Mouse (Mus musculus): Measurements from ENCODE around the gene Mtus2. TPM values are rescaled to one million over a fixed set of nuclear protein-coding genes. Genes with fewer than 3 reads are reported as not detected.

The Mtus2 gene
- total and polyA plus RNA-seq, 2 experiments from 2014 or later, result 33.6 to 40.4 TPM

DNA sequence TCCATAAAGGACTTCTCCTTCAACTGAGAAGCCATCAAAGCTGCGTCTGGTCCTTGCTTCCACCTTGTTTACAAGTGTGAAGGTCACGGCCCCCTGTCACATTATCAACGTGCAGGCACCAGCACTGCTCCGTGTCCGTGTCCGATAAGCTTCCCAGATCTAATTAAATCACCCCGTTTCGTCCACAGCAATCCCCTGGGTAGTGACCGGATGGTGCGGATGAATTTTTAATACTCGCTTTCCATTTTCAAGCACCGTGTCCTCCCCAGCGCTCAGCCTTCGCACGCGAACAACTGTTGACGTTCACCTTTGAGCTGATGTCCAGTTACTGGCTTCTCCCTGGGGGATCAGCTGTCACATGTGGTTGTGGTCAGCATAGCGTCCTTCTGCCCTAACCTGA lies 276.6 kb downstream of the Mtus2 start:
- WGBS, result 83% methylated on average over 18 of the region's 18 CpGs
- no peaks in the 10 kb centered on the region for H3K4me1 ChIP-seq (ENCODE audit: insufficient read depth, low read length)

DNA sequence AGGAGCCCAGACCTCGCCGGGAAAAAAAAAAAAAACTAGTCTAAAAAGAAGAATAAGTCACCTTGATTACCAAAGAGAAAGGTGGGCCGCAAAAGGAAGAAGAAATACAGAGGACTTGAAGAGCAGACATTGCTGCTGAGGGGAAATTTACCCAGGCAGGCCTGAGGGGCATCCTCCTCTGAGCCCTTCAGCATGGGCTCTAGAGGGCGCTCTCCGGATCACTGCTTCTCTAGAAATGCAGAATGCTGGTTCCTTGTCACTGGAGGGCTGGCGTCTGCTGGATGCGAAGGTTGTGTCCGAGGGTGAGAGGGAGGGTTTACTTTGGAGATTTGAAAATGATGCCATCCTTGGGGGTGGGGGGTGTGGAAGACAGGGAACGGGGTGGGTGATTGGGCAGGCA lies 279.5 kb downstream of the Mtus2 start:
- WGBS, result 52% methylated on average over 9 of the region's 9 CpGs
- H3K27me3 ChIP-seq (ENCODE audit: insufficient read depth, low read length), result no peaks in the 10 kb centered on the region
- no peaks in the 10 kb centered on the region for H3K9me3 ChIP-seq (ENCODE audit: low read length)
- peak; percentile 53 for TF ChIP-seq CTCF (IDR thresholded peaks at IDR 0.05; ENCODE audit: low read depth)
- DNase-seq (ENCODE audit: low spot score) (peak; percentile 35), ATAC-seq (no peak)
- no peaks in the 10 kb centered on the region for H3K4me1 ChIP-seq (ENCODE audit: insufficient read depth, low read length)
- no peak overlapping the region for H3K27ac ChIP-seq
- H3K4me2 ChIP-seq (ENCODE audit: low read depth, low read length), result no peak overlapping the region
- H3K36me3 ChIP-seq (ENCODE audit: insufficient read depth, low read length), result no peaks in the 10 kb centered on the region
- H3K9ac ChIP-seq (replicated peaks; ENCODE audit: low read length), result no peak overlapping the region
- no peak overlapping the region for H3K4me3 ChIP-seq (ENCODE audit: low read length)

More for the DNA sequence above, 276.6 kb downstream of the Mtus2 start:
- no peak for ATAC-seq
- H3K9me3 ChIP-seq (ENCODE audit: low read length), result no peaks in the 10 kb centered on the region
- no peaks in the 10 kb centered on the region for H3K27me3 ChIP-seq (ENCODE audit: insufficient read depth, low read length)
- TF ChIP-seq CTCF (IDR thresholded peaks at IDR 0.05; ENCODE audit: low read depth), result no peak
- H3K36me3 ChIP-seq (ENCODE audit: insufficient read depth, low read length), result no peaks in the 10 kb centered on the region
- H3K9ac ChIP-seq (replicated peaks; ENCODE audit: low read length), result no peak overlapping the region
- H3K4me2 ChIP-seq (ENCODE audit: low read depth, low read length), result no peak overlapping the region
- H3K27ac ChIP-seq, result no peak overlapping the region
- no peak overlapping the region for H3K4me3 ChIP-seq (ENCODE audit: low read length)
- DNase-seq (ENCODE audit: low spot score), result no peak

- no peaks in the 10 kb centered on the region for H3K9me3 ChIP-seq (ENCODE audit: low read length)
- peak; percentile 93 for TF ChIP-seq CTCF (IDR thresholded peaks at IDR 0.05; ENCODE audit: low read depth)
- no peaks in the 10 kb centered on the region for H3K4me1 ChIP-seq (ENCODE audit: insufficient read depth, low read length)
- ATAC-seq, result peak; percentile 63
- H3K4me3 ChIP-seq (ENCODE audit: low read length), result no peak overlapping the region
- no peak overlapping the region for H3K9ac ChIP-seq (replicated peaks; ENCODE audit: low read length)
- no peak overlapping the region for H3K4me2 ChIP-seq (ENCODE audit: low read depth, low read length)
- no peak overlapping the region for H3K27ac ChIP-seq
- no peaks in the 10 kb centered on the region for H3K27me3 ChIP-seq (ENCODE audit: insufficient read depth, low read length)
- DNase-seq (ENCODE audit: low spot score), result peak; percentile 87
- H3K36me3 ChIP-seq (ENCODE audit: insufficient read depth, low read length), result no peaks in the 10 kb centered on the region
Measured at GRCm38 (mm10) chr5:148239067-148239466, 281.9 kb downstream of the Mtus2 start.

- no peaks in the 10 kb centered on the region for H3K36me3 ChIP-seq (ENCODE audit: insufficient read depth, low read length)
- TF ChIP-seq CTCF (IDR thresholded peaks at IDR 0.05; ENCODE audit: low read depth), result no peak
- no peak for ATAC-seq
Measured at GRCm38 (mm10) chr5:148239757-148240156, 282.6 kb downstream of the Mtus2 start.

DNA sequence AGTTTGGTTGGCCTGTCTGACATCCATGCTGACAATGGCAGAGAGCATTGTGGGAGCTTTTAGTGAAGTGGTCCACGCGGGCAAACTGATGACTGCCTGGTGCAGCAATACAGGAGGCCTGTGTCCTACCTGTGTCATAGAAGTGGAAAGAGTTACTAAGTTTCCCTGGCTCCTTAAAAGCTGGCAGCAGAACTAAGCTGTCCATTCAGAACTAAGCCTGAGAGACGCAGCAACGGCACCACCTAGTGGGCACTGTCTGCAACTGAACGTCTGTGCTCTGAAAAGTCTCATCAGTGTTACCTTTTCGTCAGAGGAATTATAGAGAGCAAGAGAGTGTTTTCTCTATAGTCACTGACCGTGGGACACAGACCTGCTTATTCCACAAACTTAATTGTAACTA lies 284.8 kb downstream of the Mtus2 start:
- ATAC-seq (peak; percentile 66), DNase-seq (ENCODE audit: low spot score) (peak; percentile 90)
- Histone ChIP-seq H3K9ac (replicated peaks; ENCODE audit: low read length) (no peak overlapping the region), H3K4me1 (ENCODE audit: insufficient read depth, low read length) (no peaks in the 10 kb centered on the region), H3K4me2 (ENCODE audit: low read depth, low read length) (no peak overlapping the region), H3K4me3 (ENCODE audit: low read length) (no peak overlapping the region), H3K9me3 (ENCODE audit: low read length) (no peaks in the 10 kb centered on the region), H3K27me3 (ENCODE audit: insufficient read depth, low read length) (no peaks in the 10 kb centered on the region), H3K27ac (no peak overlapping the region), H3K36me3 (ENCODE audit: insufficient read depth, low read length) (no peaks in the 10 kb centered on the region)
- peak; percentile 98 for TF ChIP-seq CTCF (IDR thresholded peaks at IDR 0.05; ENCODE audit: low read depth)
- 8% methylated on average over 7 of the region's 7 CpGs for WGBS

More at GRCm38 (mm10) chr5:148239757-148240156, 282.6 kb downstream of the Mtus2 start:
- Histone ChIP-seq H3K9me3 (ENCODE audit: low read length) (no peaks in the 10 kb centered on the region), H3K4me2 (ENCODE audit: low read depth, low read length) (no peak overlapping the region), H3K4me1 (ENCODE audit: insufficient read depth, low read length) (no peaks in the 10 kb centered on the region), H3K4me3 (ENCODE audit: low read length) (no peak overlapping the region), H3K27ac (no peak overlapping the region), H3K9ac (replicated peaks; ENCODE audit: low read length) (no peak overlapping the region), H3K27me3 (ENCODE audit: insufficient read depth, low read length) (no peaks in the 10 kb centered on the region)
- no peak for DNase-seq (ENCODE audit: low spot score)
- 20% methylated on average over 2 of the region's 2 CpGs for WGBS

GRCm38 (mm10) chr5:148244471-148244870 lies 287.4 kb downstream of the Mtus2 start:
- Histone ChIP-seq H3K27me3 (ENCODE audit: insufficient read depth, low read length) (no peaks in the 10 kb centered on the region), H3K4me2 (ENCODE audit: low read depth, low read length) (no peak overlapping the region), H3K36me3 (ENCODE audit: insufficient read depth, low read length) (no peaks in the 10 kb centered on the region), H3K4me3 (ENCODE audit: low read length) (no peak overlapping the region), H3K27ac (no peak overlapping the region), H3K4me1 (ENCODE audit: insufficient read depth, low read length) (no peaks in the 10 kb centered on the region), H3K9ac (replicated peaks; ENCODE audit: low read length) (no peak overlapping the region), H3K9me3 (ENCODE audit: low read length) (no peaks in the 10 kb centered on the region)
- no peak for ATAC-seq
- DNase-seq (ENCODE audit: low spot score), result no peak
- peak; percentile 36 for TF ChIP-seq CTCF (IDR thresholded peaks at IDR 0.05; ENCODE audit: low read depth)
- 31% methylated on average over 1 of the region's 1 CpGs for WGBS

DNA sequence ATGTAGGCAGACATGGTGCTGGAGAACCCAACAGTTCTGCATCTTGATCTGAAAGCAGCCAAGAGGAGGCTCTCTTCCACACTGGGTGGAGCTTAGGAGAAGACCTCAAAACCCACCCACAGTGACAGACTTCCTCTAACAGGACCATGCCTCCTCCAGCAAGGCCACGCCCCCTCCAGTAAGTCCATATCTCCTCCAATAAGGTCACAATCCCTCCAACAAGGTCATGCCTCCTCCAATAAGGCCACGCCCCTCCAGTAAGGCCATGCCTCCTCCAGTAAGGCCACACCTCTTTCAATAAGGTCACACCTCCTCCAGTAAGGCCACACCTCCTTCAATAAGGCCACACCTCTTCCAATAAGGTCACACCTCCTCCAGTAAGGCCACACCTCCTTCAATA lies 288.3 kb downstream of the Mtus2 start:
- 83% methylated on average over 2 of the region's 2 CpGs for WGBS

More for the DNA sequence above, 288.3 kb downstream of the Mtus2 start:
- Histone ChIP-seq H3K36me3 (ENCODE audit: insufficient read depth, low read length) (no peaks in the 10 kb centered on the region), H3K27ac (no peak overlapping the region), H3K9me3 (ENCODE audit: low read length) (no peaks in the 10 kb centered on the region), H3K27me3 (ENCODE audit: insufficient read depth, low read length) (no peaks in the 10 kb centered on the region), H3K4me3 (ENCODE audit: low read length) (no peak overlapping the region), H3K4me2 (ENCODE audit: low read depth, low read length) (no peak overlapping the region), H3K4me1 (ENCODE audit: insufficient read depth, low read length) (no peaks in the 10 kb centered on the region), H3K9ac (replicated peaks; ENCODE audit: low read length) (no peak overlapping the region)
- ATAC-seq, result no peak
- no peak for TF ChIP-seq CTCF (IDR thresholded peaks at IDR 0.05; ENCODE audit: low read depth)
- no peak for DNase-seq (ENCODE audit: low spot score)
